Mouse (Mus musculus): ENCODE data around the gene Trpm4.

Gene Trpm4

GRCm38 (mm10) chr7:45312686-45313453 is 20.7 kb downstream of the Trpm4 start:
- DNase-seq (ENCODE audit: low spot score) = no peak

DNA sequence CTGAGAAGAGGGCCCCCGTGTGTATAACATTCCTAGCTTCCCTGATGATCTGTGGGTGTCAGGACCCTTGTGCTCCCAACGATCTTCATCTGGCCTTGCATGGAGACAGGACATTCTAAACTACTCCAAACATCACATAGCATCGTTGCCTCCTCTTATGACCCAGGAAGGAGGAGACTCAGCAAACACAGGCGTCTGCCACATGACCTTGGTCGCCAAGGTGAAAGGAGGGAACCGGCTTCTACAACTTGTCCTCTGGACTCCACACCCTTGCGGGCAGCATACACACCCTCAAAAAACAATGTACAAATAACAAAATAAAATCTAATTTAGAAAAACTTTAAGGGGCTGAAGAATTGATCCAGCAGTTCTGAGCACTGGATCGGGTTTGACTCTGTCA is 21.6 kb downstream of the Trpm4 start:
- DNase-seq (ENCODE audit: low spot score) = no peak

DNA sequence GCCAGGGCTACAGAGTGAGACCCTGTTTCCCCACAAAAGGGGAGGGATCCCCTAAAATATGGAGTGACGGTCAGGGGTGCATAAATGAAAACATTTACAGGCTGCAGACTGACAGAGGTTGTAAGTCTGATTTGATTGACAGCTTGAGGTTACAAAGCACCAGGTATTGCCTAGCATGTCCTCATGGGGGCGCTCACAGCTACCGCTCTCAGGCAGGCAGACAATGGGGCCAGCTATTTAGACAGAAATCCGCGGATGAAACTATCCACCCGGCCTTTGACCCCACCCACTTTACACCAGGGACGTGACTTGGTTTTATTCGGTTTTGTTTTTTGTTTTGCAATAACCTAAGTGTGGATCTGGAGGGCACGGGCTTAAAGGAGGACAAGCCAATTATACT is 24.1 kb downstream of the Trpm4 start:
- DNase-seq (ENCODE audit: low spot score) = peak; percentile 82

DNA sequence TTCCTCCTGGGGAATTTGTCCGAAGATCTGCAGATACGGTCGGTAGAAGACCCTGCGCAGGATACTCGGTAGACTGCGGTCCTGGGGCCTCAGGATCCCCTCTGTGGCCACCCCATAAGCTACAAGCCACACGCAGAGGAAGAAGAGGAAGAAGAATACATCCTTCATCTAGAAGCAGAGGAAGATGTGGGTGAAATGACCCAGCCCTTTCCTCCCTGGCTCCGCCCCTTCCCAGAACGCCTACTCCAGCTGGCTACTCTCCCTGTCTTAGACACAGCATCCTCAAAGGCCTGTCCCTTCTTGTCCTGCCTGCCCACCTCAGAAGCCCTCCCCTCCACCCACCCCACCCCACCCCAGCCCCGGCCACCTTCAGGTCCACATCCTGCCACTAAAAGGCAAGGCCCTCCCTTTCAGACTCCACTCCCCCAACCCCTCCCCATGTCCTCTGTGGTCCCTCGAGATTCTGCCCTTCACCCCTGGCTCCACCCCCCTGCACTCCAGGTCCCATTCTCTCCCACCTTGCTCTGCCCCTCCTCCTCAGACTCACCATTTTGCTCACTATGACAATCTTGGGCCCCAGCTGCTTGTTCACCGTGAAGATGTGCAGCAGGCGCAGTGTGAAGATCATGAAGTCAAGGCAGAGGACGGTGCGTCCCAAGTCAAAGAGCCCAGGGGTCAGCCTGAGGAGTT is 24.9 kb downstream of the Trpm4 start:
- no peak for DNase-seq (ENCODE audit: low spot score)

- peak; percentile 87 for DNase-seq (ENCODE audit: low spot score)
Observed at GRCm38 (mm10) chr7:45305275-45305674, 28.3 kb downstream of the Trpm4 start.

GRCm38 (mm10) chr7:45304869-45305268 is 28.7 kb downstream of the Trpm4 start:
- no peak for DNase-seq (ENCODE audit: low spot score)

DNA sequence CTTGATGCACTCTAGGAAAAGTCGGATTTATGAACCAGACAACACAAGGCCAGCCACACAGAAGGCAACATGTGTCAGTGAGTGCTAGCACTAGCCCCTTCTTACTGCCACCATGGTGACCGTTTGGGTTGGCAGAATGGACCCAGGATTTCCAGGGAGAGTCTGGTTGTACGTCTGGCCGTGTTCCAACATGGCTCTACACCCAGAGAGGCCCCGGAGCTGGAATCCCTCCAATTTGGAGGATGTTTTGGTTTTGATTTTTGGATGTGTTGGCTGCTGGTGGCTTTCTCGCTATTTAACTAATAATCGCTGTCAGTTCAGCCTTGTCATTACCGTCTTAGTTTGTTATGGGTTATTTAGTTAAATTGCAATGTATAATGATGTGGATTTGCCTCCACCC is 31.0 kb downstream of the Trpm4 start:
- no peak for DNase-seq (ENCODE audit: low spot score)

- peak; percentile 87 for DNase-seq (ENCODE audit: low spot score)
Observed at GRCm38 (mm10) chr7:45300270-45300669, 33.3 kb downstream of the Trpm4 start.

GRCm38 (mm10) chr7:45299752-45300151 is 33.8 kb downstream of the Trpm4 start:
- DNase-seq (ENCODE audit: low spot score) = peak; percentile 80

GRCm38 (mm10) chr7:45297563-45297962 is 36.0 kb downstream of the Trpm4 start:
- DNase-seq (ENCODE audit: low spot score) = no peak

GRCm38 (mm10) chr7:45296626-45297025 is 37.0 kb downstream of the Trpm4 start:
- DNase-seq (ENCODE audit: low spot score) = no peak

GRCm38 (mm10) chr7:45286486-45286885 is 47.1 kb downstream of the Trpm4 start:
- no peak for DNase-seq (ENCODE audit: low spot score)

- DNase-seq (ENCODE audit: low spot score) = peak; percentile 88
Observed at GRCm38 (mm10) chr7:45277136-45277760, 56.3 kb downstream of the Trpm4 start, which contains the start of gene Slc6a21. Gene Slc6a21 (plus strand): TSS chr7:45277513.

DNA sequence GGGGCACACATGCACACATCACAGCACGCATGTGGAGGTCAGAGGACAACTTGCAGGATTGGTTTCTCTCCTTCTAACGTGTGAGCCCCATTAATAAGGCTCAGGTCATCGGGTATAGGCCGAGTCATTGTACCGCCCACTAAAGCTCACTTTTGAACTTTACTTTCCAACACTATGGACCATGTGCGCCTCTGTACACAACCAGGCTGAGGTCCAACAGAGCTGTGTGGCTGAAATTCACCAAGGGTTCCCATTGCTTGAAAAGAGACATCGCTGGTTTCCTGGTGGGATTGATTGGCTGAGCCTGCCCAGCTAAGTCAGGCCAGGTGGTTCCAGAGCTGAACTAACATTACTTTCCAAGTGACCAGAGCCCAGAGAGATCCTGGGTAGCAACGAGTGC is 59.9 kb downstream of the Trpm4 start:
- no peak for DNase-seq (ENCODE audit: low spot score)

GRCm38 (mm10) chr7:45272786-45273412 is 60.7 kb downstream of the Trpm4 start:
- DNase-seq (ENCODE audit: low spot score) = no peak

DNA sequence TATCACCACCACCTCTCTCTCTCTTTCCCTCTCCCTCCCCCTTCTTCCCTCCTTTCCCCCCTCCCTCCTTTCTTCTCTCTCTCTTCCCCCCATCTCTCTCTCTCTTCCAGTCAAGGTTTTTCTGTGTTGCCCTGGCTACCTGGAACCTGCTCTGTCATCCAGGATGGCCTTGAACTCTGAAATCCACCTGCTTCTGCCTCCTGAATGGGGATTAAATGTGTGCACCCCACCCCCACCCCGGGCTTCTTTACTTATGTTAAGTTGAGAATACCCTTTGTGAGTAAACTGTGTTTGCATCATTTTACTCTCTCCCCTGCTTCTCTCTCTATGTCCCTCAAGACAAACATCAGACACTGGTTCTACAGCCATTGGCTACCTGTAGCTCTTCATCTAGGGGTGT is 68.1 kb downstream of the Trpm4 start:
- no peak for DNase-seq (ENCODE audit: low spot score)

DNA sequence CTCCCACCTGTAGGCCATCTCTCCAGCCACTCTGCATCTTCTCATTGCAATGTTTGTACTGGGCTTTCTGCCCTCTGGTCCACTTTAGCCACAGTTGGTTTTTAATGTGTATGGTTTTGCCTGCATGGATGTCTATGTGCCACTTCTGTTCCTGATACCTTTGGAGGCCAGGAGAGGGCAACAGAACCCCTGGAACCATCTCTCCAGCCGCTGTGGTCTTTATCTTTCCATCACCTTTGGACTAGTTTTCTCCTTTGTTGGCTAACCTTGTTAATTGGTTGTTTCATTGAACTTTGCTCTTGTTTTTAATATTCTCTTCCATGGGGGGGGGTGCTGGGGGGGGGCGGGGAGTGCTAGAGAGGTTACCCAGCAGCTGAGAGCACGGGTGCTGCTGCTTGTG is 69.2 kb downstream of the Trpm4 start:
- no peak for DNase-seq (ENCODE audit: low spot score)

- DNase-seq (ENCODE audit: low spot score) = peak; percentile 22
Observed at GRCm38 (mm10) chr7:45263006-45263607, 70.5 kb downstream of the Trpm4 start.

- peak; percentile 30 for DNase-seq (ENCODE audit: low spot score)
Observed at GRCm38 (mm10) chr7:45262266-45262665, 71.3 kb downstream of the Trpm4 start.

- DNase-seq (ENCODE audit: low spot score) = peak; percentile 33
Observed at GRCm38 (mm10) chr7:45259281-45259680, 74.3 kb downstream of the Trpm4 start.

DNA sequence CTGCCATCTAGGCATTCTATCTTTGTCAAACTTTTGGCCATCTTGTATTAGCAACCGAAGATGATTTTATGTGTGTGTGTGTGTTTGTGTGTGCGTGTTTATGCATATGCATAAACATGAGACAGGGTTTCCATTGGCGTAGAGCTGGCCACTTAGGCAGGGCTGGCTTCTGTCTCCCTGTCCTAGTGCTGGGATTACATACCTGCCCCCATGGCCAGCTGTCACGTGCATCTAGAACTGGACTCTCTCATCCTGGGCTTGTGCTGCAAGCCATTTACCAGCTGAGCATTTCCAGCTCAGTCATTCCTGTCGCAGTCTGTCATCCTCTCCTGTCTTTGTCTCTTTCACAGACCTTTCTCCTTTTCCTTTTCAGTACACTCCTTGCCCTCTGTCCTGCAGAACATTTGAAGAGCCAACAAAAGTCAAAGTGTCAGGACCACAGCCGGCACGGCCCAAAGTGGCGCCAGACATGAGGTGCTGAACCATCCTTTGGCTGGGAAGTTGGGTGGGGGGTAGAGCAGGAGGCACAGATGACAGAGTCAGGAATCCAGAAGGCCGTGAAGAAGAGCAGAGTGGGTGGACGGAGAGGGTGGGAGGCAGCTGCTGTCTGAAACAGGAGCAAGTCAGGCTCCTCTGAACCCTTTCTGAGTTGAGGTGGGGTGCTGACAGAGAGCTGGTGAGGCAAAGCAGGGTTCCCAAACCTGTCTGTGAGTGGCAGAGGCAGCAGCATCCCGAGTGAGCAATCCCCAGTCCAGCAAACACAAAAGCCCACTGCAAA is 76.3 kb downstream of the Trpm4 start:
- DNase-seq (ENCODE audit: low spot score) = peak; percentile 33

Measured in testis, postnatal 10 days (tissue).